Mouse (Mus musculus): Measurements from ENCODE around the gene Sgsh.

DNA sequence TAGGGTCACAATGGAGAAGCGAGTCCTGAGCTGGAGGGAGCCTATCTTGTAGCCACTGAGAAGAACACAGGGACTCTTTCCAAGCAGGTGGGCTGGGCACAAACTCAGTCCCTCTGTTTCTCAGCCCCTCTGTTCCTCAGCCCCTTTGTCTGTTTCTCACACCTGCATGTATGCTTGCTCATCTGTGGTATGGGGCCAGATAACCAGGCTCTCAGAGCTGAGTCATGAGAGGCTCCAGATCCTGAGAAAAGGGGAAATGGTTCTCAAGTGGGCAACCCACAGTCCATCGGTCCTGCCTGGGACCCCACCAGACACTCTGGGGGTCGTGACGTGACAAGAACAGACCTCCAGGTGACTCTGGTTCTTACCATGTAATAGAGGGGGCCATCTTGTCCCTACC lies 8.2 kb downstream of the Sgsh start:
- TF ChIP-seq MAX (IDR thresholded peaks at IDR 0.05; ENCODE audit: low read depth) (no peak), POLR2A (IDR thresholded peaks at IDR 0.05; ENCODE audit: insufficient read length, low read depth) (no peak), TCF12 (IDR thresholded peaks at IDR 0.05; ENCODE audit: insufficient read depth, poor library complexity, severe bottlenecking) (no peak), SRF (IDR thresholded peaks at IDR 0.05; ENCODE audit: control insufficient read depth, insufficient read length, low read depth) (no peak), POLR2AphosphoS2 (IDR thresholded peaks at IDR 0.05; ENCODE audit: insufficient read length, low read depth) (no peak), CEBPB (IDR thresholded peaks at IDR 0.05; ENCODE audit: insufficient read depth, poor library complexity, severe bottlenecking) (no peak)

All from myocyte (in vitro differentiated cells).